ENCODE assay signal across 30 mouse cellular contexts in genomic region chr5:130949710-130950109, GRCm38 (mm10).
"Had no signal": no experiment of that assay in that cellular context is flagged by ENCODE, and none has a peak within 500 bp of the region (broad histone marks: within the 10 kb centered on the region; RNA-seq: fewer than 3 reads in every experiment).

No protein-coding gene starts in this region.

- ATAC-seq: liver, embryonic 12.5 days; liver, postnatal 0 days; lung, postnatal 0 days; midbrain, embryonic 13.5 days; midbrain, embryonic 15.5 days; midbrain, embryonic 16.5 days had no signal

- DNase-seq: left cerebral cortex, postnatal 4 days; liver; liver, embryonic 13.5 days; liver, postnatal 0 days; lung, adult 18-20 months; lung, adult 2 months; lung, embryonic 14.5 days; lung, postnatal 10 days; lung, postnatal 14 days; lung, postnatal 36 days; lung, postnatal 4 days had no signal

- H3K4me3 ChIP-seq: limb, embryonic 10.5 days; limb, embryonic 12.5 days; limb, embryonic 13.5 days; limb, embryonic 15.5 days; liver, embryonic 12.5 days; liver, embryonic 13.5 days; liver, embryonic 15.5 days; lung, embryonic 15.5 days; megakaryocyte, embryonic 14.5 days; midbrain, embryonic 10.5 days; midbrain, embryonic 12.5 days; midbrain, embryonic 13.5 days; midbrain, embryonic 15.5 days; myocyte; neural tube, embryonic 12.5 days; neural tube, embryonic 13.5 days had no signal

- H3K27ac ChIP-seq: limb, embryonic 13.5 days; liver, embryonic 12.5 days; liver, embryonic 13.5 days; liver, embryonic 14.5 days; liver, embryonic 15.5 days; lung, embryonic 15.5 days; macrophage; midbrain, embryonic 10.5 days; midbrain, embryonic 12.5 days; midbrain, embryonic 13.5 days; midbrain, embryonic 15.5 days; neural tube, embryonic 12.5 days; neural tube, embryonic 13.5 days had no signal
